Mouse (Mus musculus): ENCODE measurements around the gene Osm.

DNA sequence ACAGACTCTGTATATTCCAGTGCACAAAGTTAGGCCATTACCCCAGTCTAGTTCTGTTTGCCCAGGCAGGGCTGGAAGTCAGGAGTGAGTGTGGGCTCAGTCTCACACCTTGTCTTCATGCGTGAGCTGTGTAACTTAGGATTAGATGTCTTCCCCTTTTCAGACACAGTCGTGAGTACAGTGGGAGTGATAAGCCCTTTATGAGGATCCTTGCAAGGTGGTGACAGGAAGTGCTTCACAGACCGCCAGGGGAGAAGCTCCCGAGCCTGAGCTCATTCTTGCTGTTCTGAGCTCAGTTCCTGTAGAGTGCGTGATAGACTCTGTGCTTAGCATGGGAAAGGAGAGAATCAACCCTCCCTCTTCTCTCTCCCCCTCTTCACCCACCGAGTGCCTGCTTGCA is 29.7 kb upstream of the Osm start:
- TF ChIP-seq CTCF (IDR thresholded peaks at IDR 0.05; ENCODE audit: low read depth), result no peak
- TF ChIP-seq EP300 (IDR thresholded peaks at IDR 0.05; ENCODE audit: low read depth), result no peak

Data from heart, postnatal 0 days (tissue).